Mouse (Mus musculus) embryonic facial prominence, embryonic 10.5 days (tissue): ENCODE measurements around the gene Abca14. TPM values are rescaled to one million over a fixed set of nuclear protein-coding genes. Genes with fewer than 3 reads are reported as not detected.

Experiments used
- DNase-seq: peaks from one replicate; pipeline ENCODE4 v3.0.0-alpha.2; 2017; ENCODE audit warnings: low spot score
- H3K27ac ChIP-seq: fragments of 300-500 bp; sonication (generic); replicated peaks from 2 replicates; pipeline ENCODE4 v1.5.1; 2016; ENCODE audit warnings: mild to moderate bottlenecking
- H3K27me3 ChIP-seq: fragments of 300-500 bp; sonication (generic); replicated peaks from 2 replicates; pipeline ENCODE4 v1.6.1; 2016; ENCODE audit warnings: low read depth, mild to moderate bottlenecking; ENCODE audit not compliant: poor library complexity, severe bottlenecking
- H3K36me3 ChIP-seq: fragments of 300-500 bp; sonication (generic); replicated peaks from 2 replicates; pipeline ENCODE4 v1.6.1; 2016; ENCODE audit warnings: mild to moderate bottlenecking, moderate library complexity
- H3K4me1 ChIP-seq: fragments of 300-500 bp; sonication (generic); 2 replicates; pipeline ENCODE4 v1.6.1; 2016
- H3K4me3 ChIP-seq: fragments of 300-500 bp; sonication (generic); 2 replicates; pipeline ENCODE4 v1.5.1; 2016; ENCODE audit warnings: mild to moderate bottlenecking, moderate library complexity
- H3K9me3 ChIP-seq: fragments of 300-500 bp; sonication (generic); 2 replicates; pipeline ENCODE4 v1.6.1; 2016; ENCODE audit warnings: mild to moderate bottlenecking
- WGBS: fragments of 180-500 bp; shearing (Covaris S2); methylation state at CpG from one replicate; pipeline ENCODE4 v1.1.7; 2016; 5-methylcytosine and 5-hydroxymethylcytosine counted together
- polyA plus RNA-seq: library from polyadenylated mRNA; unstranded; fragments of >200 nt; fragmentation: Nextera tagmentation; extraction: Ambion mirVana; gene quantifications from 2 replicates; pipeline ENCODE4 v1.2.1, GENCODE M21; 2016

The Abca14 gene
- polyA plus RNA-seq = not detected in 2 replicates

DNA sequence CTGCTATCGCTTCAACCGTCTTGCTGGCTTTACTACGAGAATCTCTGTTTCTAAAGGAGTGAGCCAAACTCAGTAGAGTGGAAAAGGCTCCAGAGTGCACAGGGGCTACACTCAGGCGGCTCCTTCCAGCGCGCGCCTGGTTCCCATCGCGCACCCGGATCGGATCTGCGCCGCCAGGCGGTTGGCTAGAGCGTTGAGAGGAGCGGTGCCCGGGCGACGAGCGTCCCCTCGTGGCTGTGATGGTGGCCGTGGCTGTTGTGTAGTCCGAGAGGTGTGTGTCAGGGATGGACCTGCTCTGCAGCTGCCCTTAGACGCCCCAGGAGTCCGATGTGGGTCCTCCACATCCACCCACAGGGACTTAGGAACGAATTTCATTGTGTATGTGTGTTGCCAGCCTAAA is at the start of gene Abca14:
TSS of gene Abca14 (plus strand) at position 173 of the 400 bp plus-strand sequence.
- no peak within 1 kb of the TSS for H3K4me3 ChIP-seq
- H3K27ac ChIP-seq = no peak within 1 kb of the TSS
- H3K36me3 ChIP-seq = no peaks in the 10 kb centered on the region; the same call in 1 of the 2 replicates
- no peaks in the 10 kb centered on the region for H3K9me3 ChIP-seq
- 4% methylated on average over 26 of the region's 26 CpGs for WGBS
- H3K27me3 ChIP-seq = peaks cover 43% of the 10 kb centered on the region
- peaks cover 32% of the 10 kb centered on the region for H3K4me1 ChIP-seq
- DNase-seq = peak; percentile 92

DNA sequence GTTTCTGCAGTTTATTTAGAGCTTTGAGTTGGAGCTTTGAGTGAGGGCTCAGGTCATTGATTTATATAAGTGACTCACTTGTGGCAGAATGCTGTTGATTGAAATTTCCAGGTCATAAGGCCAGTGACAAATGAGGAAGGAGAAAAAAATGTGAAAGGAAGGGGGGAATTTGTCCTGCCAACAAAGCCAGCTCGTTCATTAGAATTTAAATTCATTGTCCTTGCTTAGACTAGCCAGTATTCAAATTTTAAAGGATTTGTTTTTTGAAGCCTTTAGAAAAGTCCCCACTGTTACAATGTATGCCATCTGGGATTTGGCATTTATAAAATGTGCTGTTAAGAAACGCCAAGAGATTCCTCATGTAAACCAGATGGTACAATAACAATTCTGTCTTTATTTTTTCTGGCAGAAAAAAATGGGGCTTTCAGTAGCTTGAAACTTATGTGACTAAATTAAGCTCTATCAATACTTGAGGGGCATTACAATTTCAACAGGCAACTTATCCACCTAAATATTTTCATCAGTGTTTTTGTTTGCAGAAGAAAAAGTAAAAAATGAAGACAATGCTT is 46.8 kb upstream of the Abca14 start:
- DNase-seq = no peak
- peaks cover 36% of the 10 kb centered on the region for H3K4me1 ChIP-seq
- H3K9me3 ChIP-seq = no peaks in the 10 kb centered on the region
- peak overlapping the region; percentile 65 for H3K27ac ChIP-seq
- no peak overlapping the region for H3K4me3 ChIP-seq
- H3K27me3 ChIP-seq = 0 out of 2 replicates have a peak, but pooled peaks cover 4% of the 10 kb centered on the region
- 21% methylated on average over 2 of the region's 2 CpGs for WGBS
- H3K36me3 ChIP-seq = no peaks in the 10 kb centered on the region

DNA sequence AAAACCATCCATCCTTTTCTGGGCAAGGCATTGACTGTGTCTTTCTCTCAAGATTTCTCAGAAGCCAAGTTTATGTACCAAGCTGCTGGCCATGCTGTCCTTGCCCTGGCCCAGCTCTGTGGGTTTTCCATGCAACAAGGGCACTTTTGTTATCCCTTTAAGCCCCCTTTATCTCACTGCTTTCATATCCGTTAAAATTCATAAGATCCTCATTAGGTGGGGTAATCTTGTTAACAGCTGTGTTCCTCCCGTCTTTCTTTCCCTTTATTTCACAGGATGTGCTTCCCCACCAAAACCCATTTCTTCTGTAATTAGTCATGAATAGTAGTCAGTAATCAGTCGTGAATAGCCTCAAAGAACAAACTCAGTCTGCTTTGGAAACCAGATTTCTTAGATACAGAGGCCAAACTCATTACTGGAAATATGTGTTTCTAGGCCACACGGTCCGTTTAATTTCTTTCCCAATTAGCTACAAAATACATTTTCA is 46.1 kb upstream of the Abca14 start:
- H3K4me3 ChIP-seq = no peak overlapping the region
- WGBS = 28% methylated on average over 5 of the region's 5 CpGs
- no peak for DNase-seq

DNA sequence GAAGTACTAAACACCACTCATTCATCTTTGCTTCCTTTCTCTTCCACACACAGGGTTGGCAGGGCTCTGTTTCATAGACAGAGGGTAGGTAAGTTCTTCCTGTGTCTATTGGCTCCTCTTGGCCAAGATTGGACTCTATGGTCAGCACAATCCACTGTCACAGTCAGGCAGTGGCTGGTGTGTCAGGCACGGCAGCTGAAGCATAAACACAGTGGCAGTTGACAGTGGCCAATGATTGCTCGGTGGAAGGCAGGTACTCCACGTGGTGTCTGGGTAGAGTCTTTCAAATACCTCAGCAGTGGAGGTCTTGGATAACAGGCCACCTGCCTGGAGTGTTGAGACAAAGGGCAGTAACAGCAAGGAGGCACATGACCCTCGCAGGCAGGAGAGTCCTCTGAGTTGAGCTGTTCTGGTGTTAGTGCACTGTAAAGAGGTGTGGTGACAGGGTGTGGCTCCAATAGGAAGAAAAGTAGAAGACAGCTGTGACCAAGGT is 45.6 kb upstream of the Abca14 start:
- Histone ChIP-seq H3K4me1 (peaks cover 36% of the 10 kb centered on the region), H3K27ac (peak overlapping the region; percentile 77), H3K27me3 (0 out of 2 replicates have a peak, but pooled peaks cover 4% of the 10 kb centered on the region), H3K4me3 (no peak overlapping the region), H3K9me3 (no peaks in the 10 kb centered on the region), H3K36me3 (no peaks in the 10 kb centered on the region)
- DNase-seq = peak; percentile 34
- WGBS = 21% methylated on average over 4 of the region's 4 CpGs

More for the DNA sequence above, 46.1 kb upstream of the Abca14 start:
- H3K4me1 ChIP-seq = peaks cover 36% of the 10 kb centered on the region
- H3K36me3 ChIP-seq = no peaks in the 10 kb centered on the region
- H3K27me3 ChIP-seq = 0 out of 2 replicates have a peak, but pooled peaks cover 4% of the 10 kb centered on the region
- peak overlapping the region; percentile 65 for H3K27ac ChIP-seq
- no peaks in the 10 kb centered on the region for H3K9me3 ChIP-seq

DNA sequence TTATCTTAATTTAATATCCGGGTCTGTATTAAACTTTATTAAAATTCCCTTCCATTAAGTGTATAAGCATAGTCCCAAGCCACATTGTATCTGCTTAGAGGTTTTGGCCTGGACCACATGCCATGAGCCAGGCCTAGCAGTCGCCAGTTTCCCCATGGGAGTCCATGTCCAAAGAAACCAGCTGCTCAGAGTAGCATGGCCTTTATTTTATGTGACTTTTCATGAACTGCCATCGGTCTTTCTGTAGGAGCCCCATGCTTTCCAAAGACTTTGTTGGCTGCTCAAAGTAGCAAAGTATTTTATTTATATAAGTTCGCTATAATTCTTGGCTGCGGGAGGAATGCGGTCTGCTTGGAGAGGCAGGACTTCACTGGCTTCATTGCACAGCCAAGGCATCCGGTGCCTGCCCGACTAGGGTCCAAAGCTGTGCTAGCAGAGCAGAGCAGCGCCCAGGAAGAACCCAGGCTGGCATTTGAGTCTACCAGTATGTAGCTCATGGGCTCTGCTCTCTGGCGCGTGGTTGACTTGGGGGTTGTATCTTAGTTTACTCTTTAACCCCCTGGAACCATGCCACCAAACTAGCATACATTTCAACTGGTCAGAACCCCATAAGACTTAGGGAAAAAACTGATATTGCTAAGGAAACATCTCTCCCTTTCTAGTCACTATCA is 40.0 kb upstream of the Abca14 start:
- no peak overlapping the region for H3K27ac ChIP-seq
- H3K4me1 ChIP-seq = peaks cover 7% of the 10 kb centered on the region
- 86% methylated on average over 11 of the region's 11 CpGs for WGBS
- H3K36me3 ChIP-seq = no peaks in the 10 kb centered on the region
- no peaks in the 10 kb centered on the region for H3K27me3 ChIP-seq
- DNase-seq = no peak
- H3K9me3 ChIP-seq = no peaks in the 10 kb centered on the region
- H3K4me3 ChIP-seq = no peak overlapping the region

DNA sequence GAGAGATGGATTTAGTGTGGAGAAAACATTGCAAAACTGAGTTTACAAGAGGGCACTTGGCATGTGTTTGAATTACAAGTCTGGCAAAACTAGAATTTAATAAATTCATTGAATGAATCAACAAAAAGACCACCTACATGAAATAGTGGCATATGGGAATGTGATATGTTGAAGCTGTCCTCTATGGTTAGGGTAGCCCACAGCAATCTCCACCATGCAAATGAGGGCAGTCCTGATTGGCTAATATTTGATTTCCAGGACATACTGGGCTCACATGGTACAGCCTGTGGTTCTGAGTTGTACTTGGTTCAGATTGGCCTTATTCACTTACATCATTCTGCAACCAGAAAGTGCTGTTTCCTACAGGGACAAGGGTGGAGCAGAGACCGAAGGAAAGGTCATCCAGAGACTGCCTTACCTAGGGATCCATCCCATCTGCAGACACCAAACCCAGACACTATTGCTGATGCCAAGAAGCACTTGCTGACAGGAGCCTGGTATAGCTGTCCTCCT is 31.5 kb upstream of the Abca14 start:
- H3K4me3 ChIP-seq = no peak overlapping the region
- WGBS = 95% methylated on average over 1 of the region's 1 CpGs
- DNase-seq = no peak

DNA sequence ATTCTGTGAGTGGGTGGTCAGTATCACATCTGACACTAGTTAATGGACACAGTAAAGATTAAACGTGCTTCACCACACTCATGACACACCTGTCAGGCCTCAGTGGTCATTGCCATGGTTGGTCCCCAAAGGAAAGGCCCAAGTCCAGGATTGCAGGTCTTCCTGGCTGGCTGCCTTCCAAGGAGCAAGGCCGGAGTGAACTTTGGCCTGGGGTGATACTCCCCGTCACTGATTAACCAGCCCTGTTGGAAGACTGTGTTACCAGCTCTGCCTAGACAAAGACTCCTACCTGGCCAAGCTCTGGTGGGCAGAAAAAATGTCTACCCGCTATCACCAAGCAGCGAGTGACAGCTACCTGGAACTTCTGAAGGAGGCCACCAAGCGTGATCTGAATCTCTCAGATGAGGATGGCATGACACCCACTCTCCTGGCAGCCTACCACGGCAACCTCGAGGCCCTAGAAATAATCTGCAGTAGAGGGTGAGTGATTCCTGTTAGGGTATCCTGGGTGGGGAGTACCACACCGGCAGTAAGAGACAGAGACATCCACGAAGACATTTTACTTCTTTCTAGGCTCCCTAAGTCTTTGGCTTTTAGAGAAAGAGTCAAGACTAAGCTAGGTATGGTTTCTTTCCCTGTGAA is 30.0 kb upstream of the Abca14 start, which contains the start of gene Anks4b:
TSS of gene Anks4b (plus strand) at position 256 of the 642 bp plus-strand sequence.
- Histone ChIP-seq H3K4me3 (no peak within 1 kb of the TSS), H3K36me3 (no peaks in the 10 kb centered on the region), H3K9me3 (no peaks in the 10 kb centered on the region), H3K27ac (no peak within 1 kb of the TSS), H3K4me1 (0 out of 2 replicates have a peak, but pooled peaks cover 6% of the 10 kb centered on the region), H3K27me3 (no peaks in the 10 kb centered on the region)
- WGBS = 88% methylated on average over 10 of the region's 10 CpGs
- no peak for DNase-seq

More for the DNA sequence above, 31.5 kb upstream of the Abca14 start:
- H3K9me3 ChIP-seq = no peaks in the 10 kb centered on the region
- no peaks in the 10 kb centered on the region for H3K27me3 ChIP-seq
- H3K36me3 ChIP-seq = no peaks in the 10 kb centered on the region
- H3K27ac ChIP-seq = no peak overlapping the region
- H3K4me1 ChIP-seq = 0 out of 2 replicates have a peak, but pooled peaks cover 3% of the 10 kb centered on the region

DNA sequence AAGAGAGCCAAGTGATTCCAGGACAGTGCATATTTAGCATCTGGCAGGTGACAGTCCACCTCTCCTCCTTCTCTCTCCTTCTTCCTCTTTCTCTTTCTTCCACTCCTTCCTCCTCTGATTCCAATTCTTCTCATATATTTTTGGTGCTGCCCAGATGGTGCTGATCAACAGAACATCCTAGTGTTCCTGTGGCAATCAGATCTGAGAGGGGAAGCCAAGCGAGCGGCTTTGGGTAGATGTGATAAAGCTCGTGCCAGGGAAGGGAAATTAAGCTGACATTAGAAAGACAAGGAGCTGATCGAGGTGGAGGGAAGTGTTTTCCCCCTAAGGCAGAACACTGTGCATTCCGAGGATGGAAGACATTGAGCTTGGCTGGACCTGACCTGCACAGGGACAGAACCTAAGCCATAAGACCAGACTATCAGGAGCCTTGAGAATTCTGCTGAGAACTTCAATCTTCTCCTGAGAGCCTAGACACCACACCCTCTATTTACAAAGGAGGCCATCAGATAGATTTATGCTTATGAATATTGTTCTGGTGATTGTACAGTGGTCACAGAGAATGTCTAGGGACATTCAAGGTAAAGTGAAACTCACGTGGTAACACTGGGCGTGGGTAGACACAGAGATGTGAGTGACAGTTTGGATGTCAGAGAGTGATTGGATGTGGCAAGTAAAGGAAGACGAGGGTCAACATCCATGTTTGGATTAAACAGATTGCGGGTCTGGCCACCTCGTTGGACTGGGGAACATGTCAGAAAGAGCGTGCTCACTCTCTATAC is 28.8 kb upstream of the Abca14 start:
- no peak for DNase-seq
- no peaks in the 10 kb centered on the region for H3K9me3 ChIP-seq
- no peak overlapping the region for H3K4me3 ChIP-seq
- no peaks in the 10 kb centered on the region for H3K36me3 ChIP-seq
- H3K4me1 ChIP-seq = 0 out of 2 replicates have a peak, but pooled peaks cover 6% of the 10 kb centered on the region
- no peaks in the 10 kb centered on the region for H3K27me3 ChIP-seq
- WGBS = 81% methylated on average over 11 of the region's 11 CpGs
- no peak overlapping the region for H3K27ac ChIP-seq

DNA sequence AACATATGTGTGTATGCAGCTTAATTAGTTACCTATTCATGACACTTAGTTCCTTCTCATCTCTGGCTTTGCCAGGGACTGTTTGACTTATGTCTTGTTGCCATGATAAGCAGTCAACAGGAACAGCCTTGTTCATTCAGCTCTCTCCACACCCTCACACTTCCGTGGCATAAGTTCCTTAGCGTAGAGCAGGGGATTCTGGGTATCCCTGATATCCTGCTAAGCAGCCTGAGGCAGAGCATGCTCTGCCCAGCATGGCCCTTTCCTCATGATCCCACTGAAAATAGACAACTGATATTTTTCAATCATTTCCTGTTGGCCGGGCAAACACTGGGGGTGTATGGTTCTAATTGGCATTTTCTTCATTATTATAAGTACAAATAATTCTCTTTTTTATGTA is 26.1 kb upstream of the Abca14 start:
- Histone ChIP-seq H3K4me3 (no peak overlapping the region), H3K27me3 (no peaks in the 10 kb centered on the region), H3K36me3 (no peaks in the 10 kb centered on the region), H3K9me3 (no peaks in the 10 kb centered on the region), H3K27ac (no peak overlapping the region), H3K4me1 (0 out of 2 replicates have a peak, but pooled peaks cover 6% of the 10 kb centered on the region)
- no peak for DNase-seq
- 79% methylated on average over 3 of the region's 3 CpGs for WGBS

DNA sequence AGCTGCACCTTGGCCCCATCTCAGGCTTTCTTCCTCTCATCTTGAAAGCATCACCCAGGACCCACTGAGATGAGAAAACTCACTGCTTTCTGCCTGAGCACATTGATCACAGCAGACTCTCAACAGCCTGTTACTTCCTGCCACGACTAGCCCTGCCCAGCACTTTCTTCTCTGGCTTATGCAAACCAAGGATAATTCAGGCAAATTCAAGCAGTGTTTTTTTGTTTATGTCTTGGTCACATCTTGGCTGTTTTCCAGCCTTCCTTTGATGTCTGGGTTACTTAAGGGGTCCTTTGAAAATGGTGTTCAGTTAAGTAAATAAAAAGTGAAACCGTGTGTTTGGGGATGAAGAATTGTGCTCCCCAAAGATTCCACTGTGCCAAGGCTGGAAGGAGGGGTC is 24.8 kb upstream of the Abca14 start:
- peaks cover 8% of the 10 kb centered on the region for H3K4me1 ChIP-seq
- no peaks in the 10 kb centered on the region for H3K9me3 ChIP-seq
- DNase-seq = no peak
- H3K27me3 ChIP-seq = no peaks in the 10 kb centered on the region
- whole genome bisulfite sequencing = 47% methylated on average over 2 of the region's 2 CpGs
- H3K36me3 ChIP-seq = no peaks in the 10 kb centered on the region
- 0 out of 2 replicates have a peak overlapping the region, but pooled peaks have one; percentile 30 for H3K27ac ChIP-seq
- no peak overlapping the region for H3K4me3 ChIP-seq

DNA sequence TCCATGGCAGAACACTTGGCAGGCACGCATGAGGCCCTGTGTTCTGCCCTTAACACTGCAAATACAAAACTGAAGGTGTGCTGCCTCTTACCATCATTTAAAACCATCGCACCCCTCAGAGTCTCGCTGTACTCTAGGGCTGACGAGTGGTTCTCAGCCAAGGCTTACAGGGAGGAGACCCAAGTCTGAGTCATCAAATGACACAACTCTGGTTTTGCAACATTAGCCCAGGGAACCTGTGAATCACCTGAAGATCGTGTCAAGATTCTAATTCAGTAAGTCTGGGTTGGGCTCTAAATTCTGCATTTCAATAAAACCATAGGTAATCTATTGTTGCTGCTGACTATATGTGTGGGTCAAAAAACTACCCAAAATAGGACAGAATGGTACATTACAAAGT is 23.2 kb upstream of the Abca14 start:
- Histone ChIP-seq H3K27ac (no peak overlapping the region), H3K27me3 (no peaks in the 10 kb centered on the region), H3K9me3 (no peaks in the 10 kb centered on the region), H3K4me1 (peaks cover 10% of the 10 kb centered on the region), H3K36me3 (no peaks in the 10 kb centered on the region), H3K4me3 (no peak overlapping the region)
- DNase-seq = no peak
- 90% methylated on average over 5 of the region's 5 CpGs for WGBS
